Mouse (Mus musculus): Measurements from ENCODE around the gene Scrn1. TPM values are rescaled to one million over a fixed set of nuclear protein-coding genes. Genes with fewer than 3 reads are reported as not detected.

Gene Scrn1
- polyA plus RNA-seq, 1 experiment from 2014 or later, result 123 TPM

GRCm38 (mm10) chr6:54485000-54485399 lies 81.3 kb downstream of the Scrn1 start:
- Histone ChIP-seq H3K9me3 (no peaks in the 10 kb centered on the region), H3K4me3 (peak overlapping the region; percentile 11; the same call in 1 of the 2 replicates), H3K4me2 (peak overlapping the region; percentile 45), H3K9ac (no peak overlapping the region), H3K27ac (no peak overlapping the region), H3K4me1 (peaks cover 11% of the 10 kb centered on the region; the same call in 1 of the 2 replicates), H3K36me3 (replicated peaks) (no peaks in the 10 kb centered on the region), H3K27me3 (replicated peaks) (no peaks in the 10 kb centered on the region)
- 19% methylated on average over 11 of the region's 12 CpGs for WGBS
- peak; percentile 58 for ATAC-seq (replicated peaks)

- Histone ChIP-seq H3K36me3 (replicated peaks) (no peaks in the 10 kb centered on the region), H3K4me3 (no peak overlapping the region), H3K9ac (no peak overlapping the region), H3K4me1 (peaks cover 28% of the 10 kb centered on the region), H3K4me2 (no peak overlapping the region), H3K27me3 (replicated peaks) (no peaks in the 10 kb centered on the region), H3K9me3 (no peaks in the 10 kb centered on the region), H3K27ac (no peak overlapping the region)
- WGBS, result 86% methylated on average over 15 of the region's 15 CpGs
- ATAC-seq (replicated peaks), result no peak
Measured at GRCm38 (mm10) chr6:54481390-54482112, 84.7 kb downstream of the Scrn1 start.

- ATAC-seq (replicated peaks), result peak; percentile 57; the same call in 1 of the 2 replicates
- H3K4me3 ChIP-seq, result no peak overlapping the region
- 47% methylated on average over 5 of the region's 5 CpGs for WGBS
- no peak overlapping the region for H3K9ac ChIP-seq
- no peaks in the 10 kb centered on the region for H3K27me3 ChIP-seq (replicated peaks)
- H3K36me3 ChIP-seq (replicated peaks), result no peaks in the 10 kb centered on the region
- peaks cover 26% of the 10 kb centered on the region for H3K4me1 ChIP-seq
- H3K9me3 ChIP-seq, result no peaks in the 10 kb centered on the region
- H3K4me2 ChIP-seq, result 0 out of 2 replicates have a peak overlapping the region, but pooled peaks have one; percentile 4
- H3K27ac ChIP-seq, result peak overlapping the region; percentile 73
Measured at GRCm38 (mm10) chr6:54478646-54479324, 87.5 kb downstream of the Scrn1 start.

- no peak overlapping the region for H3K4me3 ChIP-seq
- H3K9me3 ChIP-seq, result no peaks in the 10 kb centered on the region
- no peak overlapping the region for H3K9ac ChIP-seq
- H3K27me3 ChIP-seq (replicated peaks), result no peaks in the 10 kb centered on the region
- 77% methylated on average over 19 of the region's 19 CpGs for WGBS
- H3K27ac ChIP-seq, result no peak overlapping the region
- no peak overlapping the region for H3K4me2 ChIP-seq
- no peaks in the 10 kb centered on the region for H3K36me3 ChIP-seq (replicated peaks)
- ATAC-seq (replicated peaks), result no peak
- H3K4me1 ChIP-seq, result peaks cover 26% of the 10 kb centered on the region
Measured at GRCm38 (mm10) chr6:54475926-54476667, 90.2 kb downstream of the Scrn1 start.

GRCm38 (mm10) chr6:54472846-54473715 lies 93.2 kb downstream of the Scrn1 start:
- Histone ChIP-seq H3K9ac (no peak overlapping the region), H3K4me1 (peaks cover 15% of the 10 kb centered on the region), H3K27me3 (replicated peaks) (no peaks in the 10 kb centered on the region), H3K27ac (no peak overlapping the region), H3K4me3 (no peak overlapping the region), H3K4me2 (no peak overlapping the region), H3K9me3 (no peaks in the 10 kb centered on the region), H3K36me3 (replicated peaks) (no peaks in the 10 kb centered on the region)
- no peak for ATAC-seq (replicated peaks)
- WGBS, result 80% methylated on average over 8 of the region's 8 CpGs

- 89% methylated on average over 7 of the region's 7 CpGs for WGBS
- H3K4me1 ChIP-seq, result peaks cover 10% of the 10 kb centered on the region; the same call in 1 of the 2 replicates
- ATAC-seq (replicated peaks), result no peak
- H3K27me3 ChIP-seq (replicated peaks), result no peaks in the 10 kb centered on the region
- H3K9ac ChIP-seq, result no peak overlapping the region
- no peaks in the 10 kb centered on the region for H3K36me3 ChIP-seq (replicated peaks)
- H3K27ac ChIP-seq, result no peak overlapping the region
- no peak overlapping the region for H3K4me3 ChIP-seq
- H3K9me3 ChIP-seq, result no peaks in the 10 kb centered on the region
- no peak overlapping the region for H3K4me2 ChIP-seq
Measured at GRCm38 (mm10) chr6:54471866-54472265, 94.4 kb downstream of the Scrn1 start.

GRCm38 (mm10) chr6:54467371-54467770 lies 98.9 kb downstream of the Scrn1 start:
- Histone ChIP-seq H3K4me2 (no peak overlapping the region), H3K27me3 (replicated peaks) (no peaks in the 10 kb centered on the region), H3K9me3 (no peaks in the 10 kb centered on the region), H3K27ac (no peak overlapping the region), H3K36me3 (replicated peaks) (no peaks in the 10 kb centered on the region), H3K4me3 (no peak overlapping the region), H3K4me1 (no peaks in the 10 kb centered on the region; the same call in 1 of the 2 replicates), H3K9ac (no peak overlapping the region)
- 86% methylated on average over 3 of the region's 3 CpGs for WGBS
- ATAC-seq (replicated peaks), result no peak

- H3K4me1 ChIP-seq, result peaks cover 8% of the 10 kb centered on the region
- no peak overlapping the region for H3K9ac ChIP-seq
- no peak for ATAC-seq (replicated peaks)
- no peaks in the 10 kb centered on the region for H3K27me3 ChIP-seq (replicated peaks)
- H3K9me3 ChIP-seq, result no peaks in the 10 kb centered on the region
- no peak overlapping the region for H3K4me2 ChIP-seq
- no peak overlapping the region for H3K27ac ChIP-seq
- H3K4me3 ChIP-seq, result no peak overlapping the region
- H3K36me3 ChIP-seq (replicated peaks), result no peaks in the 10 kb centered on the region
- 86% methylated on average over 4 of the region's 4 CpGs for WGBS
Measured at GRCm38 (mm10) chr6:54464926-54465325, 101.4 kb downstream of the Scrn1 start.

- ATAC-seq (replicated peaks), result no peak
- Histone ChIP-seq H3K4me2 (no peak overlapping the region), H3K27ac (no peak overlapping the region), H3K36me3 (replicated peaks) (no peaks in the 10 kb centered on the region), H3K4me1 (peaks cover 13% of the 10 kb centered on the region), H3K4me3 (no peak overlapping the region), H3K27me3 (replicated peaks) (no peaks in the 10 kb centered on the region), H3K9me3 (no peaks in the 10 kb centered on the region), H3K9ac (no peak overlapping the region)
- 65% methylated on average over 8 of the region's 8 CpGs for WGBS
Measured at GRCm38 (mm10) chr6:54463701-54464458, 102.4 kb downstream of the Scrn1 start.

GRCm38 (mm10) chr6:54462766-54463165 lies 103.5 kb downstream of the Scrn1 start:
- Histone ChIP-seq H3K36me3 (replicated peaks) (no peaks in the 10 kb centered on the region), H3K4me3 (no peak overlapping the region), H3K4me1 (peaks cover 13% of the 10 kb centered on the region), H3K27me3 (replicated peaks) (no peaks in the 10 kb centered on the region), H3K4me2 (no peak overlapping the region), H3K27ac (no peak overlapping the region), H3K9ac (no peak overlapping the region), H3K9me3 (no peaks in the 10 kb centered on the region)
- WGBS, result 92% methylated on average over 6 of the region's 6 CpGs
- ATAC-seq (replicated peaks), result no peak

All from midbrain, embryonic 15.5 days (tissue).